Mouse (Mus musculus) stomach, embryonic 16.5 days (tissue): ENCODE measurements at regions not wholly inside any gene's neighbourhood (a gene's known extent, or its start where the extent isn't known, plus 50 kb on each side); places are given as distances from the start of the nearest gene placed in this dataset.

Experiments
- ATAC-seq: fragments of 200-750 bp; cut with Nextera tagmentation; 2 replicates; pipeline ENCODE4 v1.8.0; 2017; ENCODE audit warnings: moderate number of reproducible peaks, moderate TSS enrichment; ENCODE audit not compliant: insufficient read depth, low FRiP score
- H3K27ac ChIP-seq: fragments of 300-500 bp; sonication (generic); 2 replicates; pipeline ENCODE4 v1.5.1; 2014; ENCODE audit warnings: low read length
- H3K27me3 ChIP-seq: fragments of 300-500 bp; sonication (generic); 2 replicates; pipeline ENCODE4 v1.6.1; 2014; ENCODE audit warnings: low read length, control low read depth, mixed read lengths; ENCODE audit not compliant: control insufficient read depth, insufficient read depth
- H3K36me3 ChIP-seq: fragments of 300-500 bp; sonication (generic); 2 replicates; pipeline ENCODE4 v1.6.1; 2014; ENCODE audit warnings: low read length; ENCODE audit not compliant: control insufficient read depth, insufficient read depth
- H3K4me1 ChIP-seq: fragments of 300-500 bp; sonication (generic); 2 replicates; pipeline ENCODE4 v1.6.1; 2014; ENCODE audit warnings: low read length, control low read depth, mixed read lengths; ENCODE audit not compliant: control insufficient read depth, insufficient read depth
- H3K4me2 ChIP-seq: fragments of 300-500 bp; sonication (generic); 2 replicates; pipeline ENCODE4 v1.6.1; 2014; ENCODE audit warnings: low read depth, low read length, mixed read lengths
- H3K4me3 ChIP-seq: fragments of 300-500 bp; sonication (generic); replicated peaks from 2 replicates; pipeline ENCODE4 v1.5.1; 2014; ENCODE audit warnings: mild to moderate bottlenecking, low read length
- H3K9ac ChIP-seq: fragments of 300-500 bp; sonication (generic); 2 replicates; pipeline ENCODE4 v1.6.1; 2014; ENCODE audit warnings: low read length
- H3K9me3 ChIP-seq: fragments of 300-500 bp; sonication (generic); replicated peaks from 2 replicates; pipeline ENCODE4 v1.6.1; 2016; ENCODE audit warnings: low read length, control low read depth; ENCODE audit not compliant: control insufficient read depth
- WGBS: fragments of 180-500 bp; shearing (Covaris S2); extraction: QIAGEN DNeasy Blood & Tissue Kit; methylation state at CpG from one replicate; pipeline ENCODE4 v1.1.7; 2014; 5-methylcytosine and 5-hydroxymethylcytosine counted together

DNA sequence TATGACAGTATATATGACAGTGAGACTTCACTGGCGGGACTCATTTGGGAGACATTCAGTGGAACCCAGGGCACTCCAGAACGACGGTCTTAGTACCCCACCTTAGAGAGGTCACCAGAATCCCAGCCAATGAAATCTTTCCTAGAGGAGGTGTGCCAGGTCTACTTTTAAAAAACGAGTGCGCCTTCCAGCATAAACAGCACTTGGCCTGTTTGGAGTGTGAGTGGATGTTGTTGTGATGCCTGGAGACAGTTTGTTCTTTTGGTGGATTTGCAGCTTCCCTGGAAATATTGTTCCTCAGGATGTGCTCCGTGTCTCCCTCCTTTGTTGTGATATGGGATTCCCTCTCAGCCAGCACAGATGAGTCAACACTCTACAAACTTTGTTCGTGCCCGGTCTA, 219.9 kb downstream of the Zfp36l1 start:
- H3K36me3 ChIP-seq, result no peaks in the 10 kb centered on the region
- ATAC-seq, result no peak
- WGBS, result 84% methylated on average over 8 of the region's 8 CpGs

DNA sequence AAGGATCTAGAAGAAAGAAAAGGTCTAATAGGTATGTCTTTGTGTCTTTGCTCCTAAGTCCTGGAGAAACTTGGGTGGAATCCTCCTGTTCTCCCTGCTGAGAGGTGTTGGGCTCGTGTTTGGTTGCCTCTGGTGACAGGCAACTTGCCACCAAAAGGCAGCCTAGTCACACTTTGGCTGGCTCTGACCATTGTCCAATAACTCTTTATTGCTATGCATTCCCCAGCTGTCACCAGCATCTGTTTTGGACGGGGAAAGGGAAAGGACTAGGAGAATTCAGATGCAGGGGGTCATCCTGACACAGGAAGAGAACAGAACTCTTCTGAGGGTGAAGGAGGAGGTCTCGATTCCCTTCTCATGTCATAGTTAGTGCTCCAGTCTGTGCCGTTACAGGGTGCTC, 220.9 kb downstream of the Zfp36l1 start:
- H3K9me3 ChIP-seq, result no peaks in the 10 kb centered on the region
- ATAC-seq, result no peak
- no peak overlapping the region for H3K9ac ChIP-seq
- WGBS, result 81% methylated on average over 4 of the region's 4 CpGs
- no peaks in the 10 kb centered on the region for H3K27me3 ChIP-seq
- H3K36me3 ChIP-seq, result no peaks in the 10 kb centered on the region
- peaks cover 30% of the 10 kb centered on the region for H3K4me1 ChIP-seq
- no peak overlapping the region for H3K4me3 ChIP-seq
- no peak overlapping the region for H3K4me2 ChIP-seq
- 0 out of 2 replicates have a peak overlapping the region, but pooled peaks have one; percentile 14 for H3K27ac ChIP-seq

More for the DNA sequence above, 219.9 kb downstream of the Zfp36l1 start:
- H3K27ac ChIP-seq, result no peak overlapping the region
- no peak overlapping the region for H3K4me3 ChIP-seq
- H3K9ac ChIP-seq, result no peak overlapping the region
- no peaks in the 10 kb centered on the region for H3K27me3 ChIP-seq
- peaks cover 26% of the 10 kb centered on the region for H3K4me1 ChIP-seq
- no peaks in the 10 kb centered on the region for H3K9me3 ChIP-seq
- H3K4me2 ChIP-seq, result no peak overlapping the region

DNA sequence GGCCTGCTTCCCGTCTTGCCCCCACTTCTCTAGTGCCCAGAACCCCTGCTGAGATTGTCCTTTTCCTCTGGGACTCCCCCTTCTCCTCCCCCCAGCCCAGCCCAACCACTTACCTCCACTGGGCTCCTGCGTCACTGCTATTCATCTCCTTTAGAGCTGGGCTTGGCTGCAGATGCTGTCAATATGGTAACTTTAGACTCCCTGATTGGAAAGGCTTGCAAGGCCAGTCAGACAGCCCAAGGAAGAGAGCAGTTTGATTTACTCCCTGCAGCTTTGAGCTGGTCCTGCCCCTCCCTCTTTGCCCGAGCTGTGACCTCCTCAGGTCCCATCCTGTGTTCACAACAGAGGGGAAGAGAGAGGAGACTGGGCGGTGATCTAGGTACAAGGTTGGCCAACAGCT, 221.9 kb downstream of the Zfp36l1 start:
- H3K9ac ChIP-seq, result no peak overlapping the region
- ATAC-seq, result peak; percentile 73; the same call in 1 of the 2 replicates
- WGBS, result 31% methylated on average over 4 of the region's 4 CpGs
- no peak overlapping the region for H3K4me2 ChIP-seq
- peaks cover 29% of the 10 kb centered on the region for H3K4me1 ChIP-seq
- no peak overlapping the region for H3K4me3 ChIP-seq
- no peaks in the 10 kb centered on the region for H3K36me3 ChIP-seq
- H3K9me3 ChIP-seq, result no peaks in the 10 kb centered on the region
- peak overlapping the region; percentile 79 for H3K27ac ChIP-seq
- H3K27me3 ChIP-seq, result no peaks in the 10 kb centered on the region

DNA sequence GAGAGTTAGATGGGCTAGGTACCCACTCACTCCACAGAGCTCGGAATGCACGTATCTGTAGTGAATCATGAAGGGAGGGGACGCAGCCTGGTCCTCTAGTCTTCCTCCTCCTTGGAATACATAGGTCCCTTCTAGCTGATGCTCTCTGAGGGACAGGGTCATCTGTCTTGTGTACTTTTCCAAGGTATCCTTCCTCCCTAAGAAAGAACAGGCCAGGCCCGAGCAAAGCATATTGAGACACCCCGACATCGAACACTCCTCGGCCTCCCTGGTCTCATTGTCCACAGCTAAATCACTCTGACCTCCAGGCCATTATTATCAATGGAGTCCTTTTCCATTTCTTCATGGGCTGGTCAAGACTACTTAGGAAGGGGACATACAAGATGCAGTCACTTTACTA, 222.5 kb downstream of the Zfp36l1 start:
- no peaks in the 10 kb centered on the region for H3K36me3 ChIP-seq
- peaks cover 23% of the 10 kb centered on the region for H3K4me1 ChIP-seq
- no peaks in the 10 kb centered on the region for H3K9me3 ChIP-seq
- H3K4me3 ChIP-seq, result no peak overlapping the region
- WGBS, result 88% methylated on average over 7 of the region's 7 CpGs
- H3K4me2 ChIP-seq, result no peak overlapping the region
- no peak overlapping the region for H3K9ac ChIP-seq
- H3K27ac ChIP-seq, result peak overlapping the region; percentile 79
- H3K27me3 ChIP-seq, result no peaks in the 10 kb centered on the region
- no peak for ATAC-seq

DNA sequence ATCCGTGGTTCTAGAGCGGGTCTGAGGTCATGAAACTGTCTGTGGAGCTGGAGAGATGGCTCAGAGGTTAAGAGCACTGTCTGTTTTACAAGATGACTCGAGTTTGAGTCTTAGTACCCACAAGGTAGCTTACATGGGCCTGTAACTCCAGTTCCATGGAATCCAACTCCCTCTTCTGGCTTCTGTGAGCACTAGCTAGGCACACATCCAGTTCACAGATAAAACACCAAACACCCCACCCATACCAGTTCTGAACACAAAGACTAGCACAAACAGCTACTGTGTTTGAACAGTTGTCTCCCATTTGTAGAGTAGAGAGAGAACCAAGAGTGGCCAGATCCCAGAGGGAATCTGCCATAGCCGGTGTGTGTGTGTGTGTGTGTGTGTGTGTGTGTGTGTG, 224.0 kb downstream of the Zfp36l1 start:
- Histone ChIP-seq H3K4me3 (no peak overlapping the region), H3K4me1 (peaks cover 23% of the 10 kb centered on the region), H3K27me3 (no peaks in the 10 kb centered on the region), H3K9ac (no peak overlapping the region), H3K36me3 (no peaks in the 10 kb centered on the region), H3K27ac (peak overlapping the region; percentile 14; the same call in 1 of the 2 replicates), H3K4me2 (no peak overlapping the region), H3K9me3 (no peaks in the 10 kb centered on the region)
- no peak for ATAC-seq
- WGBS, result 91% methylated on average over 4 of the region's 4 CpGs

DNA sequence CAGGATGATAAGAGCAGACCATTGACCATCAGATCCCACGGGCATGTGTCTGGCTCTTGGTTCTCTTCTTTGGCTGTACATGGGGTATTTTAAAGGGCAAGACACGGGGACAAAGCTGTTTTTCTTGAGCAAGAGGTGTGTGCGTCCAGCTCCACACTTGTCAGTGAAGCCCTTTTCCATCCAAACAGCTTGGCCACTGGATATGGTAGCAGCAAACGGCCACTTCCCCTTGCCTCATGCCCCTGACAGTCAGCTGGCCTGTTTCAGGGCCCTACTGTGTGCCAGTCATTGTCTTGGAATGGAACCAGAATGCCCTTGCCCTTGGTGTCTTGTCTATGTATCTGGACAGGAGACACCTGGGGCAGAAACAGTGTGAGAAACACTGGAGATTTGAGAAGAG, 224.7 kb downstream of the Zfp36l1 start:
- 73% methylated on average over 4 of the region's 4 CpGs for WGBS
- no peaks in the 10 kb centered on the region for H3K27me3 ChIP-seq
- H3K9me3 ChIP-seq, result no peaks in the 10 kb centered on the region
- H3K36me3 ChIP-seq, result no peaks in the 10 kb centered on the region
- ATAC-seq, result no peak
- no peak overlapping the region for H3K4me3 ChIP-seq
- peak overlapping the region; percentile 58 for H3K27ac ChIP-seq
- H3K9ac ChIP-seq, result no peak overlapping the region
- H3K4me1 ChIP-seq, result peaks cover 23% of the 10 kb centered on the region
- H3K4me2 ChIP-seq, result no peak overlapping the region

DNA sequence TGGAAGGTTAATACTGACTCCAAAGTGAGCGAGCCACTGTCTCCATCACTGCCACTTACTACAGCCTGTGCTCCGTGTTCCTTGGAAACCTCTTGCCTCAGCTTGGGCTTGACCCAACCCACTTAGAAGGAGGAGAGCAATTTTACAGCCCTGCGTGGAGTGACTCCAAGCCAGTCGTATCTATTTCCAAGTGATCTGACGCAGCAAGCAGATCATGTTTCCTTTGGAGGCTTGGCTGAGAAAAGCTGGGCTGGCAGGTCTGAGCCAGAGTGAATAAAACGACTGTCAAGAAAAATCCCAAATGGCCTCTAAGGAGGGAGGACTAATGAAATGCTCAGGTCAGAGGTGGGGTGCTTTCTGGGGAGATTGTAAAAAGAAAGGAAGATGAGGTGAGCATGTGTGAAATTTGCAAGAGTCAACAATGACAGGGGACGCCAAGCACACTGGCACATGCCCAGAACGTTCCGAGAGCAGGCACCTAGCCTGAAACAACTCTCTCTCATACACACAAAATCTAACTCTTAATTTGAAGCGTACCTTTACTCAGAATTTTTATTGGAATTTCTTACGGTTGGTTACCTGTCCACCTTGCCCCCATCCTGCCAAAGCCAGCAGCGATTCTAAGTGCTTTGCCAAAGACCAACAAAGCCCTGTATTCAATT, 225.5 kb downstream of the Zfp36l1 start:
- no peak overlapping the region for H3K4me3 ChIP-seq
- no peaks in the 10 kb centered on the region for H3K9me3 ChIP-seq
- peaks cover 23% of the 10 kb centered on the region for H3K4me1 ChIP-seq
- H3K9ac ChIP-seq, result no peak overlapping the region
- H3K36me3 ChIP-seq, result no peaks in the 10 kb centered on the region
- ATAC-seq, result peak; percentile 78
- no peaks in the 10 kb centered on the region for H3K27me3 ChIP-seq
- peak overlapping the region; percentile 58 for H3K27ac ChIP-seq
- no peak overlapping the region for H3K4me2 ChIP-seq
- 37% methylated on average over 12 of the region's 12 CpGs for WGBS

DNA sequence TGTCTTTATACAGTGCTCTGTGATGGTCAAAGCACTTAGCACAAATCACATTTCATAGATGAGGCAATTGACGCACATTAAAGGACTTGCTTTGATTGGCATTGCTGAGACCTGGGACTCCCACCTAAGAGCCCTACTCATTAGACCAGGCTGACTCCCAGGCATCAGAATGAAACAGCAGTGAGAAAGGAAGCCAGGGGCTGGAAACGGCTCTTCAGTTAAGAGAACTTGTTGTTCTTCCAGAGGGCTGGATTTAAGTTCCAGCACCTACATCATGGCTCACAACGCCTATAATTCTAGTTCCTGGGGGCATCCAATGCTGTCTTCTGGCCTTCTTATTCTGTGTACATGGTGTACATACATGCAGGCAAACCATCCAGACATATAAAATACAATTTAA, 226.3 kb downstream of the Zfp36l1 start:
- 74% methylated on average over 3 of the region's 3 CpGs for WGBS
- H3K4me2 ChIP-seq, result peak overlapping the region; percentile 6; the same call in 1 of the 2 replicates
- no peaks in the 10 kb centered on the region; the same call in 1 of the 2 replicates for H3K9me3 ChIP-seq
- 0 out of 2 replicates have a peak overlapping the region, but pooled peaks have one; percentile 28 for H3K9ac ChIP-seq
- H3K27ac ChIP-seq, result peak overlapping the region; percentile 58
- no peaks in the 10 kb centered on the region for H3K27me3 ChIP-seq
- no peak for ATAC-seq
- H3K4me1 ChIP-seq, result peaks cover 23% of the 10 kb centered on the region
- no peak overlapping the region for H3K4me3 ChIP-seq
- H3K36me3 ChIP-seq, result no peaks in the 10 kb centered on the region

DNA sequence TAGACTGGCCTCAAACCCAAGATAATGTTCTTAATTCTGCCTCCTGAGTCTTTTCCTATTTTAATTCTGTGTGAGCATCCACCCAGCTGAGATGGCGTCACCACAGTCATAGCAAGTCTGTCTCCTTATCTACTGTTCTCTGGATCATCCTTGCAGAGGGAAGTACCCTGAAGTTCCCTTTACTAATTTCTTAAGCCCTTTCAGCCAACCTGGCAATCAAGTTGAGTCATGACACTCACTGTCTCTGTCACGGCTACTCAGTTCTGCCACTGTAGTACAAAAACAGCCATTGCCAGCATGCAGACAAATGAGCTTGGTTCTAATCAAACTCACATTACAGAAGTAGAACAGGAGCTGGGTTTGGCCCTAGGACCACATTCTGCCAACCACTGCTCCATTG, 227.5 kb downstream of the Zfp36l1 start:
- Histone ChIP-seq H3K4me1 (peaks cover 24% of the 10 kb centered on the region), H3K27ac (no peak overlapping the region), H3K36me3 (no peaks in the 10 kb centered on the region), H3K4me3 (no peak overlapping the region), H3K27me3 (no peaks in the 10 kb centered on the region), H3K9ac (no peak overlapping the region), H3K9me3 (no peaks in the 10 kb centered on the region; the same call in 1 of the 2 replicates), H3K4me2 (no peak overlapping the region)
- no peak for ATAC-seq
- WGBS, result 86% methylated on average over 2 of the region's 2 CpGs
